Mouse (Mus musculus) natural killer cell, adult 2 months (primary cell): ENCODE data around the gene Hk2.

Experiments used
- DNase-seq, 2 experiments: peaks; one replicate each; pipeline ENCODE4 v3.0.0; 2022; ENCODE audit warnings: low spot score in 2 of 2

Hk2 gene

GRCm38 (mm10) chr6:82740868-82741517 is 33.3 kb downstream of the Hk2 start:
- no peak for DNase-seq

DNA sequence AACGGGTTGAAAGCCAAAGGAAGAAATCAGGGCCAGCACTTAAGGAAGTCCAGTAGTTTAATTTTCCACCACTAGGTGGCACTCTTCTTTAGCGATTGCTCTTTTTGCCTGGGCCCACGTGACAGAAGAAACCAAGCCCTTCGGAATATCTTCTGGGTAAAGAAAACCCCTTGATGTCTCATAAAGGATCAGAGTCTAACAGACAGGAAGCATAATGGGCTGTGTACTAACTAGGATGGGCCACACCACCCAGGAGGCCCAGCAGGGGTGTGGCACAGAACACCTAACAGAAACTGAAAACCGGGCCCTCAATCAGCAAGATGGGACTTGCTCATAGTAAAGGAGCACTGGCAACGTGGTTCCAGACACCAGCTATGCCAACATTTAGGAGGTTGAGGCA is 34.0 kb downstream of the Hk2 start:
- DNase-seq: peak; percentile 54 to 59

- no peak for DNase-seq
These were observed 36.4 kb downstream of the Hk2 start for GRCm38 (mm10) chr6:82737634-82738540.

DNA sequence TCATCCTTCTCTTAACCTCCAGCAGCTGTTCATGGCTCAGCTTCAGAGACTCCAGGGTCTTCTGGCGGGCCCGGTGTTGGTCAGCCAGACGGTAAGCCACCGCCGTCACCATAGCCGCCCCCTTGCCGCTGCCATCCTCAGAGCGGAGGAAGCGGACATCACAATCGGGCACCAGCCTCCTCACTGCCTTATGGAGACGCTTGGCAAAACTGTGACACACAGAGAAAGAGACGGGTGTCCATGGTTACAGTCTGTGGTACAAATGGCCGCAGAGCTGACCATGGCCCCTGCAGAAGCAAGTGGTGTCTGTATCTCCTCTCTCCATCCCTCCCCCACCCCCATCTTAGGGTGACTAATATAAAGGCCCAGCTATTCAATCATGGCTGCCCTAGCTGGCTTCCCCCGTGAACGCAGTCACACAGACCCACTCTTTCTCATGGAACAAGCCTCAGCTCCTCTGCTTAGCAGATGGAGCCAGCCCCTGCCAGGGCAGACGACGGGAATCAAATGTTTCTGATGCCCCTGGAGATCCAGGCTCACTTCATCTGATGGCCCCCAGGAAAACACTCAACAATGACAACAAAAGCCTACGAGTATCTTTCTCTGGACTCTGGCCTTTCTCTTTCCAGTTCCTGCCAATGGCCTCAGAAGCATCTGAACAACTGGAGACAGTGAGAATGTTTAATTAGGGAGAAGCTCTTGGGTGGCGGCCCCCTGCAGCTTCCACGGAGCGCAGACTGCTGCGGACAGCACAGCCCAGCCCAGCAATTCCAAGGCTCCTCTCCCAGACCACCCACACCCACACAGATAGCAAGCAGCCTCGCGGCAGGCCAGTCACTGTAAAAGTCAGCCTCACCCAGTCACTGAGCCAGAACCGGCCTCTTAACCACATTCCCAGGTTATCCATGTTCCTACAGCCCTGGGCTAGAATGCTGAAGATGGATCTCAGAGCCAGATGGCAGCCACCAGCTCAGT is 37.3 kb downstream of the Hk2 start:
- DNase-seq: no peak

- no peak for DNase-seq
These were observed 38.9 kb downstream of the Hk2 start for GRCm38 (mm10) chr6:82735347-82735746.

DNA sequence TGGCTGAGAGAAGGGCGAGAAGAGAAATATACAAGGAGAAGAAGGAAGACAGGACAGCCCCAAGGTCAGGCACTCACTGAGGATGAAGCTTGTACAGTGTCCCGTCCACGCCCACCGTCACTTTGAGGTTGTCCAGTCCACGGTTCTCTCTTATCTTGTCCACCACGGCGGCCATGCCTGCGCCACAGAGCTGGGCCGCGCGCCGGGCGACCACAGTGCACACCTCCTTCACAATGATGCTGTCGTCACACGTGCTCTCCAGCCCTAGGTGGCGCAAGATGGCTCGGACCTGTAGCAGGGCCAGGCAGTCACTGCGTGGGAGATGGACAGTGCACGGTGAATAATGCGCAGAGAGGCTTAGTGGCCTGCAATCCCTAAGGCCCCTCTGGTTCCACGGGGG is 45.6 kb downstream of the Hk2 start:
- DNase-seq: no peak

DNA sequence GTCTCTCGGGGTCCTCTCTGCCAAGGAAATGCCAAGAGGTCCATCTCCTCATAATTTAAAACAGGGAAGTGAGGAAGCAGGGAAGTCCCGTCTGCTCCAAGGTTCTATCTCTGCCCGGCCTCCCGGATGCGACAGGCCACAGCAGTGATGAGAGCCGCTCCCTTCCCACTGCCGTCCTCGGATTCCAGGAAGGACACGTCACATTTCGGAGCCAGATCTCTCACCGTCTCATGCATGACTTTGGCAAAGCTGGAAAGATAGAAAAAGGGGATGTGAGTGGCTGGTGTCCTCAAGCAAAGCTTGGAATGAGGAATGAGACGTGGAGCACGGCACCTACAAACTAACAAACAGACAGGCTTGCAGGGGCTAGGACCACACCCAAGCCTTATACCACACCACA is 47.0 kb downstream of the Hk2 start:
- no peak for DNase-seq

GRCm38 (mm10) chr6:82723321-82723720 is 50.9 kb downstream of the Hk2 start:
- no peak for DNase-seq

DNA sequence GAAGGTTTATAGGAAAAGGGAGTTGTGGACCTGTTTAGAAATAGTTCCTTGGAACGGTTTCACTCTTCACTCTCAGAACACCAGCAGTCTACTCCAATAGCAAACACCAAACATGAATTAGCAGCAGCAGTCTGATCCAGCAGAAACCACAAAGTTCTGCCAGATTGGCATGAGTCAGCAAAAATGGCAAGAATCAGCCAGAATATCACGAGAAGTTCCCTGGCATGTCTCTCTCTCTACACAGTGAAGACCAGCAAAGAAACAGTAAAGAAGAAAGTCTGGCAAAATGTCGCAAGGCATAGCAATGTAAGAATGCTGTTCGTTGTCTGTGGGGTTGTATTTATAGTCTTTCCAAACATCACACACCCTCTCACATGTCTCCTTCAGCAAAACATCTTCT is 58.1 kb downstream of the Hk2 start:
- DNase-seq: no peak

GRCm38 (mm10) chr6:82715653-82716052 is 58.6 kb downstream of the Hk2 start:
- no peak for DNase-seq

DNA sequence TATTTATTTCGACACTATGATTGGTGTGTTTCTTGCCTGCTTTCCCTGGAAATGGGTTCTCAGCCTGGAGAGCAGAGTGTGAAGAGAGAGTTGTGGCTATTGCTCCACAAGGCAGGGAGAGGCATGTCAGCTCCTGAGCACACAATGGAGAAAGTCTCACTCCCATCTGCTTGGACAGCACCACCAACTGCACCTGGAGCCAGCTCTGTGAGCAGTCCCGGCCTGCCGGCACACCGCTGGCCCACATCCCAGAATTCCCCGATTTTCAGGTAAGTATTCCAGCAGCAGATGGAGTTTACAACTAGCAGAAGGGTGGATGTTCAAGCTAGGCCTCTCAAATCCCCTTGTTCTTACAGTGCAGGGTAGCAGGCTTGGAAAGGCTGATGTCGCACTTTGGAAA is 59.0 kb downstream of the Hk2 start:
- no peak for DNase-seq

DNA sequence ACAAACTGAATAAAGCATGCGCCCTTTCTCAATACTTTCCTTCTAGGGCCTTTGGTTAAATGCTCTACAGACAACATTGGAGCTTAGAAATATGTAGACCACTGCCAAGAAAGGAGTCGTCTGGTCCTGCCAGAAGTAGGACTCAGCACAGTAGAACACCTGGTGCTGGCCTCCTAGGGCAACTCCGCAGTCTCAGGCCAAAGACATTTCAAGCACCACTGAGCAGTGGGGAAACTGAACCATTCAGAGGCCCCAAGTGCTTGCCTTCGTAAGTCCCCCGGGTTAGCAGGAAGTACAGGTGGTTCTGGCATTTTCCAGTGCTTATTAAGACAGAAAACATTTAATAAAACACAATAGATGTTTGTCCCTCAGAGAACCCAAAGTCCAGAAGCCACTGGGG is 59.4 kb downstream of the Hk2 start:
- no peak for DNase-seq

DNA sequence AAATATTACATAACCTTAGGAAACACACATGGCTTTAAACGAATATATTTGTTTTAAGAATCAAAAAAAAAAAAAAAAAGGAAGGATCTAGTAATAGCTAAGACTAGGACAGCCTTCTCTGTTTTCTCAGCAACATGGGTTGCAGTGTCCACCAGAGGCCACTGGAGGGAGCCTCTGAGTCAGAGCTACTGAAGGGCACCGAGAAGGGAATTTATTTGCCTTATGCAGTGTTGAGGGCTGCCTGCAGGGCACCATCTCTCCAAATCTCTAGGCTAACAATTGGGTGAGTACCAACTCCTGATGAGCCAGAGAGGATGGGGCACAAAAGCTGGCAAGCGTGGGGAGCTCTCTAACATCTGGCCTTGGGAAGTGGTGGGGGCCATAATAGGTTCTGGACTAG is 60.0 kb downstream of the Hk2 start:
- peak; percentile 59 to 71 for DNase-seq

DNA sequence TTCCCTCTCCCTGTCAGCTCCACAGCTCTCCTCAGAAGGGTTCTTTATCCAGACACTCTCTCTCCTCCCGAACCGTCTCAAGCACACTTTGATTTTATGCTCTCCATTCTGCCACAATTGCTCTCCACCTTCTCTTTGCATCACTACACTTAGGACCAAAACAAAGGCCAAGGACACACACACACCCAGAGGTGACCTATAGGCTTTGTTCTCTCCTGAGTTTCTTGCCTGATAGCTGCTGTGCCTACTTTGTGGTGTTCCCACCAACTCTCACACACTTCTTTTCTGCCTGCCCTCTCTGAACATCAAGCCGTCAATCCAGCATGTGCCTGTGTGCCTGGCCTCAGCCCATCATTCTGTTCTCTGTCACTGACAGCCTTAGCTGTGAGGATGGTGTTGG is 66.5 kb downstream of the Hk2 start:
- DNase-seq: no peak

DNA sequence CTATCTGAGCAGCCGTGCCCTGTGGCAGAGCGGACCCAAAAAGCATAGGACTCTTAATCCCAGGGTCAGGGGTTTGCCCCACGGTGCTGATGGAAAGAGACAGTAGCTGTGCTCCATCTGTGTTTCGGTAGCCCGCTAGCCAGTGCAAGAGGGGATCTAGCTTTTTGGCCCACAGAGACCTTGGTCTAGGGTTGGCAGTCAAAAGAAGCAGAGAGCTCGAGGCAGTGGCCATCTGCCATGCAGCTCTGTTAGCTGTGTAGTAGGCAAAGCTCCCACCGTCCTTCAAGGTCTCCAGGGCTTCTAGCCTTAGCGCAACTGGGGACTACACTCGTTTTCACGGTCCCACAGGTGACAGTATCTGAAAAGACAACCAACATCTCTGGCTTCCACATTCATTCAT is 67.0 kb downstream of the Hk2 start:
- DNase-seq: no peak

DNA sequence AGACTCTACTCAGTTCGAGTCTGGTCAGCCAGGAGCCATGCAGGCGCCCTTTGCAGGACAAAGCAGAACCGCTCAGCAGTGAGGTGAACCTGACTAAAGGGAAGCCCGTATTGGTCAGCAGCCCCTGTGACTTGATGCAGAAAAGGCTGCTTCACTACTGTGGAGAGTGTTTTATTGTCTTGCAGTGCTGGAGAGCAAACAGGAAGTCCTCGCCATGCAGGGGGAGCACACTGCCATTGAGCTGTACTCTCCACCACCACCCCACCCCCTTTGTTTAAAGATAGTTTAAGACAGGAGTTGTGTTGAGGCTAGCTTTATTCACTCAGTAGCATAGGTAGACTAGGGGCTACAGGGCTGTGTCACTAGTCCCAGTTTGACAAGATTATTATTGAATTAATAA is 69.0 kb downstream of the Hk2 start, which contains the start of gene Pole4:
TSS of gene Pole4 (minus strand) at position 145 of the 400 bp plus-strand sequence.
- DNase-seq: no peak

GRCm38 (mm10) chr6:82703710-82704109 is 70.5 kb downstream of the Hk2 start:
- no peak for DNase-seq

- peak; percentile 73 to 84 for DNase-seq
These were observed 71.6 kb downstream of the Hk2 start for GRCm38 (mm10) chr6:82702593-82703017.

DNA sequence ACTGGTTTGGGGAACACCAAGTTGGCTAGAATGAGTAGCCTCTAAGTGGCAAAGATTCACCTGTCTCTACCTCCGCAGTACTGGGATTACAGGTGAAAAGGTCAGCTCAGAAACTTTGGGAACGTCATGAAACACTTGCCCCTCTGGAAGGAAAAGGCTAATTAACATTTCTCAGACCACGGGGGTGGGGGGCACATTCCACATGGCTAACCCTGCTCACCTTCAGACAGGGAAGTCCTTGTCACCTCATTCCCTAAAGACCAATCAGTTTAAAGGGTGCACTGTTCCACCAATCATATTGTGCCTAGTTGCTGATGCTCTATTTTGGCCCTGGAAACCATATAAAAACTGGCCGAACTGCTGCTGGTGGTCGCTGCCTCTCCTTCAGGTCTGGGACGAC is 73.0 kb downstream of the Hk2 start:
- DNase-seq: no peak

- no peak for DNase-seq
These were observed 74.4 kb downstream of the Hk2 start for GRCm38 (mm10) chr6:82699831-82700230.

DNA sequence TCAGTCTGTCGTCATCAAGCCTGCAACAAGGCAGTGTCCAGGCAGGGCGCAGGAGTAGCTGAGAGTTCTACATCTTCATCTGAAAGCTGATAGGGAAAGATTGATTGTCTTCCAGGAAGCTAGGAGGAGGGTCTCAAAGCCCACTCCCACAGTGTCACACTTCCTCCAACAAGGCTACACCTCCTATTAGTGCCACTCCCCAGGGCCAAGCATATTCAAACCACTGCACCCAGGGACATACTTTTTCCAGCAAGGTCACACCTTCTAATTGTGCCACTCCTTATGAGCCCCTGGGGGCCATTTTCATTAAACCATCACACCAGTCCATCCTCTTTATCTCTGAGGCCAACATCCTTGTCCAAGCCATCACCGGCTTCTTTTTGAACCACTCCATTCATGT is 77.5 kb downstream of the Hk2 start:
- DNase-seq: no peak

GRCm38 (mm10) chr6:82694668-82695067 is 79.6 kb downstream of the Hk2 start:
- no peak for DNase-seq
